Mouse (Mus musculus): ENCODE measurements around the gene Wipi1. TPM values are rescaled to one million over a fixed set of nuclear protein-coding genes. Genes with fewer than 3 reads are reported as not detected.
A peak's percentile ranks its signal among the peaks of the same experiment; 100 is the strongest.
"Not testable (repeated sequence)": the region's sequence is repeated elsewhere in the genome, so short reads cannot be mapped to it uniquely, and the experiment has no call there.

Wipi1 gene
- 16.7 and 22.5 TPM in 2 replicates for polyA plus RNA-seq (2015; fragmentation: Nextera tagmentation; extraction: Ambion mirVana)

GRCm38 (mm10) chr11:109611303-109612149 is at the start of gene Wipi1:
Gene Wipi1 (minus strand): TSS chr11:109611967.
- peak; percentile 97 for ATAC-seq (ENCODE audit: low FRiP score)
- H3K4me2 ChIP-seq = peak within 1 kb of the TSS; percentile 82
- under 1% methylated on average over 53 of the region's 58 CpGs for WGBS

GRCm38 (mm10) chr11:109660526-109660925 is 48.8 kb upstream of the Wipi1 start:
- ATAC-seq (ENCODE audit: low FRiP score); H3K4me3 ChIP-seq (replicated peaks); H3K27ac ChIP-seq (replicated peaks); H3K4me1 ChIP-seq; H3K9ac ChIP-seq (replicated peaks); H3K27me3 ChIP-seq (replicated peaks); H3K4me2 ChIP-seq; H3K9me3 ChIP-seq (replicated peaks): not testable (repeated sequence)
- WGBS = 90% methylated on average over 8 of the region's 8 CpGs
- H3K36me3 ChIP-seq = peaks cover 71% of the 10 kb centered on the region

More at GRCm38 (mm10) chr11:109611303-109612149, at the start of gene Wipi1:
- Histone ChIP-seq H3K27ac (replicated peaks) (peak within 1 kb of the TSS; percentile 80), H3K4me3 (replicated peaks) (peak within 1 kb of the TSS; percentile 83), H3K9me3 (replicated peaks) (no peaks in the 10 kb centered on the region), H3K27me3 (replicated peaks) (no peaks in the 10 kb centered on the region), H3K36me3 (no peaks in the 10 kb centered on the region), H3K4me1 (peaks cover 28% of the 10 kb centered on the region), H3K9ac (replicated peaks) (peak within 1 kb of the TSS; percentile 72)

- Histone ChIP-seq H3K9ac (replicated peaks) (no peak overlapping the region), H3K4me3 (replicated peaks) (no peak overlapping the region), H3K4me2 (no peak overlapping the region), H3K27me3 (replicated peaks) (no peaks in the 10 kb centered on the region), H3K36me3 (peaks cover 46% of the 10 kb centered on the region), H3K9me3 (replicated peaks) (no peaks in the 10 kb centered on the region), H3K27ac (replicated peaks) (no peak overlapping the region), H3K4me1 (peaks cover 35% of the 10 kb centered on the region)
- no peak for ATAC-seq (ENCODE audit: low FRiP score)
- 95% methylated on average over 7 of the region's 7 CpGs for WGBS
These were observed 44.5 kb upstream of the Wipi1 start for GRCm38 (mm10) chr11:109656232-109656631.

GRCm38 (mm10) chr11:109654581-109654980 is 42.8 kb upstream of the Wipi1 start:
- no peak overlapping the region for H3K9ac ChIP-seq (replicated peaks)

GRCm38 (mm10) chr11:109653201-109653600 is 41.4 kb upstream of the Wipi1 start:
- H3K4me2 ChIP-seq = peak overlapping the region; percentile 85
- peaks cover 53% of the 10 kb centered on the region for H3K4me1 ChIP-seq
- H3K9me3 ChIP-seq (replicated peaks) = no peaks in the 10 kb centered on the region
- peak overlapping the region; percentile 5; the same call in 1 of the 2 replicates for H3K9ac ChIP-seq (replicated peaks)
- no peak for ATAC-seq (ENCODE audit: low FRiP score)
- WGBS = 70% methylated on average over 8 of the region's 8 CpGs
- H3K36me3 ChIP-seq = peaks cover 29% of the 10 kb centered on the region
- no peak overlapping the region for H3K27ac ChIP-seq (replicated peaks)
- no peaks in the 10 kb centered on the region for H3K27me3 ChIP-seq (replicated peaks)
- H3K4me3 ChIP-seq (replicated peaks) = peak overlapping the region; percentile 12; the same call in 1 of the 2 replicates

More at GRCm38 (mm10) chr11:109654581-109654980, 42.8 kb upstream of the Wipi1 start:
- 92% methylated on average over 6 of the region's 6 CpGs for WGBS
- Histone ChIP-seq H3K4me1 (peaks cover 40% of the 10 kb centered on the region), H3K27me3 (replicated peaks) (no peaks in the 10 kb centered on the region), H3K9me3 (replicated peaks) (no peaks in the 10 kb centered on the region), H3K4me3 (replicated peaks) (no peak overlapping the region), H3K36me3 (peaks cover 29% of the 10 kb centered on the region), H3K27ac (replicated peaks) (no peak overlapping the region), H3K4me2 (no peak overlapping the region)
- ATAC-seq (ENCODE audit: low FRiP score) = no peak

- Histone ChIP-seq H3K9ac (replicated peaks) (peak overlapping the region; percentile 96), H3K4me2 (peak overlapping the region; percentile 85), H3K27ac (replicated peaks) (no peak overlapping the region), H3K4me1 (peaks cover 59% of the 10 kb centered on the region), H3K9me3 (replicated peaks) (no peaks in the 10 kb centered on the region), H3K4me3 (replicated peaks) (peak overlapping the region; percentile 89), H3K36me3 (peaks cover 29% of the 10 kb centered on the region), H3K27me3 (replicated peaks) (no peaks in the 10 kb centered on the region)
- WGBS = 63% methylated on average over 6 of the region's 6 CpGs
- no peak for ATAC-seq (ENCODE audit: low FRiP score)
These were observed 40.7 kb upstream of the Wipi1 start for GRCm38 (mm10) chr11:109652505-109652904.

GRCm38 (mm10) chr11:109651566-109652024 is 39.8 kb upstream of the Wipi1 start:
- no peak for ATAC-seq (ENCODE audit: low FRiP score)
- H3K4me3 ChIP-seq (replicated peaks) = peak overlapping the region; percentile 89
- no peaks in the 10 kb centered on the region for H3K27me3 ChIP-seq (replicated peaks)
- H3K36me3 ChIP-seq = peaks cover 22% of the 10 kb centered on the region
- no peaks in the 10 kb centered on the region for H3K9me3 ChIP-seq (replicated peaks)
- under 1% methylated on average over 21 of the region's 21 CpGs for WGBS
- H3K9ac ChIP-seq (replicated peaks) = peak overlapping the region; percentile 96
- H3K27ac ChIP-seq (replicated peaks) = peak overlapping the region; percentile 98
- H3K4me2 ChIP-seq = peak overlapping the region; percentile 85
- peaks cover 58% of the 10 kb centered on the region for H3K4me1 ChIP-seq

- Histone ChIP-seq H3K9me3 (replicated peaks) (no peaks in the 10 kb centered on the region), H3K36me3 (peaks cover 16% of the 10 kb centered on the region; the same call in 1 of the 2 replicates), H3K27ac (replicated peaks) (peak overlapping the region; percentile 98), H3K4me2 (peak overlapping the region; percentile 85), H3K4me3 (replicated peaks) (peak overlapping the region; percentile 89), H3K4me1 (peaks cover 55% of the 10 kb centered on the region), H3K9ac (replicated peaks) (peak overlapping the region; percentile 96), H3K27me3 (replicated peaks) (no peaks in the 10 kb centered on the region)
- peak; percentile 93 for ATAC-seq (ENCODE audit: low FRiP score)
- under 1% methylated on average over 61 of the region's 90 CpGs for whole genome bisulfite sequencing
These were observed 39.2 kb upstream of the Wipi1 start for GRCm38 (mm10) chr11:109650788-109651565.

GRCm38 (mm10) chr11:109649975-109650701 is 38.4 kb upstream of the Wipi1 start:
- 0 out of 2 replicates have a peak, but pooled peaks cover 9% of the 10 kb centered on the region for H3K36me3 ChIP-seq
- peak overlapping the region; percentile 96 for H3K9ac ChIP-seq (replicated peaks)
- under 1% methylated on average over 31 of the region's 31 CpGs for WGBS
- ATAC-seq (ENCODE audit: low FRiP score) = peak; percentile 87
- peak overlapping the region; percentile 98 for H3K27ac ChIP-seq (replicated peaks)
- peaks cover 52% of the 10 kb centered on the region for H3K4me1 ChIP-seq
- H3K4me2 ChIP-seq = peak overlapping the region; percentile 85
- H3K4me3 ChIP-seq (replicated peaks) = peak overlapping the region; percentile 89
- H3K9me3 ChIP-seq (replicated peaks) = no peaks in the 10 kb centered on the region
- H3K27me3 ChIP-seq (replicated peaks) = no peaks in the 10 kb centered on the region

GRCm38 (mm10) chr11:109649206-109649605 is 37.4 kb upstream of the Wipi1 start, which contains the start of gene Prkar1a:
Gene Prkar1a (plus strand): TSS chr11:109649405.
- Histone ChIP-seq H3K36me3 (0 out of 2 replicates have a peak, but pooled peaks cover 4% of the 10 kb centered on the region), H3K27me3 (replicated peaks) (no peaks in the 10 kb centered on the region), H3K4me2 (peak within 1 kb of the TSS; percentile 85), H3K4me1 (peaks cover 47% of the 10 kb centered on the region), H3K27ac (replicated peaks) (peak within 1 kb of the TSS; percentile 98), H3K9me3 (replicated peaks) (no peaks in the 10 kb centered on the region), H3K9ac (replicated peaks) (peak within 1 kb of the TSS; percentile 96), H3K4me3 (replicated peaks) (peak within 1 kb of the TSS; percentile 89)
- peak; percentile 10; the same call in 1 of the 2 replicates for ATAC-seq (ENCODE audit: low FRiP score)
- 22% methylated on average over 8 of the region's 8 CpGs for WGBS

GRCm38 (mm10) chr11:109648510-109648909 is 36.7 kb upstream of the Wipi1 start:
- Histone ChIP-seq H3K27me3 (replicated peaks) (no peaks in the 10 kb centered on the region), H3K4me3 (replicated peaks) (no peak overlapping the region), H3K4me2 (peak overlapping the region; percentile 85), H3K36me3 (no peaks in the 10 kb centered on the region), H3K27ac (replicated peaks) (peak overlapping the region; percentile 98), H3K9me3 (replicated peaks) (no peaks in the 10 kb centered on the region), H3K4me1 (peaks cover 42% of the 10 kb centered on the region), H3K9ac (replicated peaks) (no peak overlapping the region)
- 46% methylated on average over 7 of the region's 7 CpGs for WGBS
- no peak for ATAC-seq (ENCODE audit: low FRiP score)
